ENCODE assay signal across 8 mouse cellular contexts in genomic region chrX:101639741-101640166, GRCm38 (mm10). TPM values are rescaled to one million over a fixed set of nuclear protein-coding genes. Genes with fewer than 3 reads are reported as not detected.
DNase-seq lines count a peak whose midpoint lies in the region; ATAC-seq and TF ChIP-seq lines count a peak whose summit lies in the region.

Gene Ogt (plus strand): TSS chrX:101640060.

- peak; percentile 87 for TF ChIP-seq POLR2A in heart, adult 2 months (IDR thresholded peaks at IDR 0.05; ENCODE audit: insufficient read depth, low read depth, low read length)

- peak; percentile 95 for ATAC-seq in embryonic facial prominence, embryonic 14.5 days (ENCODE audit: low read depth)
- peak; percentile 92 for ATAC-seq in limb, embryonic 13.5 days (ENCODE audit: low FRiP score, low read depth)
- ATAC-seq in midbrain, embryonic 16.5 days, result peak; percentile 94

- intact Hi-C loops in heart, adult 2 months (cut with DNase I), result no loop called here

- 0 out of 2 replicates have a peak, but pooled peaks cover 1% of the 10 kb centered on the region for H3K79me2 ChIP-seq in heart, adult 2 months (replicated peaks; ENCODE audit: control insufficient read depth, insufficient read depth, low read length)

- H3K27ac ChIP-seq in embryonic facial prominence, embryonic 14.5 days (replicated peaks; ENCODE audit: low read depth, low read length), result peak within 1 kb of the TSS; percentile 90
- H3K27ac ChIP-seq in heart, adult 2 months, result peak within 1 kb of the TSS; percentile 93
- H3K27ac ChIP-seq in limb, embryonic 13.5 days, result peak within 1 kb of the TSS; percentile 75
- peak within 1 kb of the TSS; percentile 92 for H3K27ac ChIP-seq in midbrain, embryonic 16.5 days (ENCODE audit: low read length)

- DNase-seq in 3T3-L1 (ENCODE audit: low read depth, low spot score), result peak; percentile 96
- peak; percentile 45 to 74 for DNase-seq in adrenal gland, postnatal 4 days (ENCODE audit: low spot score in 2 of 2)
- DNase-seq in embryonic facial prominence, embryonic 14.5 days (ENCODE audit: low spot score), result peak; percentile 98
- DNase-seq in heart, adult 2 months, result peak; percentile 90 to 91
- peak; percentile 93 to 94 for DNase-seq in kidney, adult 8-10 months
- peak; percentile 77 to 87 for DNase-seq in spleen, postnatal 10 days (ENCODE audit: low spot score in 2 of 2)

- no peaks in the 10 kb centered on the region for H3K9me3 ChIP-seq in embryonic facial prominence, embryonic 14.5 days (ENCODE audit: control insufficient read depth, low read length)
- no peaks in the 10 kb centered on the region for H3K9me3 ChIP-seq in limb, embryonic 13.5 days
- no peaks in the 10 kb centered on the region for H3K9me3 ChIP-seq in midbrain, embryonic 16.5 days (replicated peaks; ENCODE audit: control insufficient read depth, low read length, poor library complexity, severe bottlenecking)

- H3K27me3 ChIP-seq in embryonic facial prominence, embryonic 14.5 days (replicated peaks; ENCODE audit: control insufficient read depth, insufficient read depth, low read length), result peaks cover 24% of the 10 kb centered on the region
- no peaks in the 10 kb centered on the region for H3K27me3 ChIP-seq in heart, adult 2 months (ENCODE audit: control insufficient read depth, insufficient read depth, low read length)
- H3K27me3 ChIP-seq in limb, embryonic 13.5 days, result peaks cover 35% of the 10 kb centered on the region
- H3K27me3 ChIP-seq in midbrain, embryonic 16.5 days (ENCODE audit: control insufficient read depth, insufficient read depth, low read depth, low read length), result peaks cover 2% of the 10 kb centered on the region; the same call in 1 of the 2 replicates

- no peak for TF ChIP-seq CTCF in heart, adult 2 months (IDR thresholded peaks at IDR 0.05)

- peak; percentile 99 for TF ChIP-seq EP300 in heart, adult 2 months (IDR thresholded peaks at IDR 0.05; ENCODE audit: insufficient read depth, low read depth, low read length)

- 0 out of 2 replicates have a peak, but pooled peaks cover 5% of the 10 kb centered on the region for H3K4me1 ChIP-seq in embryonic facial prominence, embryonic 14.5 days (ENCODE audit: control insufficient read depth, insufficient read depth, low read length)
- peaks cover 2% of the 10 kb centered on the region for H3K4me1 ChIP-seq in heart, adult 2 months (ENCODE audit: control insufficient read depth, insufficient read depth, low read length)
- 0 out of 2 replicates have a peak, but pooled peaks cover 4% of the 10 kb centered on the region for H3K4me1 ChIP-seq in limb, embryonic 13.5 days
- H3K4me1 ChIP-seq in midbrain, embryonic 16.5 days (ENCODE audit: control insufficient read depth, insufficient read depth, low read length), result peaks cover 11% of the 10 kb centered on the region

- peak within 1 kb of the TSS; percentile 84 for H3K9ac ChIP-seq in embryonic facial prominence, embryonic 14.5 days (ENCODE audit: low read depth, low read length)
- H3K9ac ChIP-seq in heart, adult 2 months (ENCODE audit: low read depth, low read length), result peak within 1 kb of the TSS; percentile 86
- peak within 1 kb of the TSS; percentile 82 for H3K9ac ChIP-seq in limb, embryonic 13.5 days
- peak within 1 kb of the TSS; percentile 82 for H3K9ac ChIP-seq in midbrain, embryonic 16.5 days (ENCODE audit: low read depth, low read length)

- H3K4me2 ChIP-seq in embryonic facial prominence, embryonic 14.5 days (ENCODE audit: low read depth, low read length), result peak within 1 kb of the TSS; percentile 68
- peak within 1 kb of the TSS; percentile 67 for H3K4me2 ChIP-seq in limb, embryonic 13.5 days (replicated peaks)
- peak within 1 kb of the TSS; percentile 53 for H3K4me2 ChIP-seq in midbrain, embryonic 16.5 days (ENCODE audit: low read length)

- H3K4me3 ChIP-seq in embryonic facial prominence, embryonic 14.5 days (ENCODE audit: low read depth, low read length), result peak within 1 kb of the TSS; percentile 66
- H3K4me3 ChIP-seq in heart, adult 2 months, result peak within 1 kb of the TSS; percentile 72
- peak within 1 kb of the TSS; percentile 68 for H3K4me3 ChIP-seq in limb, embryonic 13.5 days
- peak within 1 kb of the TSS; percentile 63 for H3K4me3 ChIP-seq in midbrain, embryonic 16.5 days (ENCODE audit: low read depth, low read length)

- WGBS in embryonic facial prominence, embryonic 14.5 days, result 21% methylated on average over 24 of the region's 24 CpGs
- WGBS in heart, adult 2 months, result 12% methylated on average over 24 of the region's 24 CpGs
- WGBS in limb, embryonic 13.5 days, result 12% methylated on average over 21 of the region's 24 CpGs
- 15% methylated on average over 24 of the region's 24 CpGs for WGBS in midbrain, embryonic 16.5 days

- peaks cover 4% of the 10 kb centered on the region; the same call in 1 of the 2 replicates for H3K36me3 ChIP-seq in embryonic facial prominence, embryonic 14.5 days (ENCODE audit: control insufficient read depth, insufficient read depth, low read length)
- H3K36me3 ChIP-seq in heart, adult 2 months (ENCODE audit: control insufficient read depth, insufficient read depth, low read length), result peaks cover 7% of the 10 kb centered on the region
- peaks cover 3% of the 10 kb centered on the region; the same call in 1 of the 2 replicates for H3K36me3 ChIP-seq in limb, embryonic 13.5 days
- no peaks in the 10 kb centered on the region for H3K36me3 ChIP-seq in midbrain, embryonic 16.5 days (ENCODE audit: control insufficient read depth, insufficient read depth, low read length)

RNA-seq across cellular contexts. Expression of gene Ogt, which starts in this region (rescaled TPM):
- total RNA-seq in adrenal gland, postnatal 4 days (2021), result 100 to 1,000 TPM; 250 to 275 TPM
- polyA plus RNA-seq in embryonic facial prominence, embryonic 14.5 days (2014; fragmentation: Nextera tagmentation; extraction: Ambion mirVana), result 182 and 200 TPM in 2 replicates
- total RNA-seq in heart, adult 2 months (2021), result 10 to 100 TPM; 51.0 to 53.1 TPM
- polyA plus RNA-seq in heart, adult 2 months (2012; rRNA removed), result 52.4 and 113 TPM in 2 replicates
- 162 and 180 TPM in 2 replicates for polyA plus RNA-seq in limb, embryonic 13.5 days (2015; fragmentation: Nextera tagmentation; extraction: Ambion mirVana)
- 205 and 217 TPM in 2 replicates for polyA plus RNA-seq in midbrain, embryonic 16.5 days (2015; fragmentation: Nextera tagmentation; extraction: Ambion mirVana)

Comparison
In these comparisons a context has a peak if more than half of its experiments do, and no peak if none do; other contexts are left out.
1. Peak in every context shown above with its lines: DNase-seq, ATAC-seq, H3K4me3 ChIP-seq and H3K27ac ChIP-seq.
2. RNA of gene Ogt (total RNA-seq): 250 to 275 TPM in adrenal gland, postnatal 4 days; 51.0 to 53.1 TPM in heart, adult 2 months; every median in the first group is over 4 times any median in the second.